ENCODE assay signal across 9 mouse cellular contexts in the genomic region with DNA sequence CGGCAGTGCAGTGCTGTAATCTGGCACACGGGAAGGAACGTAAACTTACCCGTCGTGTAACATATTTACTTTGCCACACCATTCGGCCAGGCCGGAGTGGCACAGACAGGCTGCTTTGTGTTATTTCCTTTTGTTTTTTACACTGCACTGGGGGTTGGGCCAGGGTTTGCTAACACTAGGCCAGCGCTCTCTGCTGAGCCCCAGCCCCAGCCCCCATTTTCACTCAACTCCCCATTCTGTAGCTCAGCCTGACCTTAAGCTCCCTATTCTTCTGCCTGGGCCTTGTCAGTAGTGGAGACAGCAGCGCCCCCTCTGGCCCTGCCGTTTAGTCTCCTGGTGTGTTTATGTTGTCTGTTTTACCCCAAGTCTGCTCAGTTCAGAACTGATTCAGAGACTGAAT.
DNase-seq lines count a peak whose midpoint lies in the region; ATAC-seq and TF ChIP-seq lines count a peak whose summit lies in the region.
"Had no signal": no experiment of that assay in that cellular context is flagged by ENCODE, and none has a peak within 500 bp of the region (broad histone marks: within the 10 kb centered on the region; RNA-seq: fewer than 3 reads in every experiment).

No protein-coding gene starts in this region.

- H3K4me1 ChIP-seq in kidney, embryonic 14.5 days (ENCODE audit: control insufficient read depth, insufficient read depth, low read length) = peaks cover 8% of the 10 kb centered on the region
- H3K4me1 ChIP-seq in kidney, embryonic 15.5 days = peaks cover 21% of the 10 kb centered on the region
- peaks cover 20% of the 10 kb centered on the region for H3K4me1 ChIP-seq in forebrain, postnatal 0 days (ENCODE audit: insufficient read depth)

- ATAC-seq in kidney, embryonic 14.5 days (ENCODE audit: low FRiP score, low TSS enrichment) = no peak
- ATAC-seq in kidney, embryonic 15.5 days (replicated peaks; ENCODE audit: low FRiP score) = no peak
- ATAC-seq in forebrain, postnatal 0 days = peak; percentile 52; the same call in 1 of the 2 replicates

- no peaks in the 10 kb centered on the region for H3K27me3 ChIP-seq in kidney, embryonic 14.5 days (ENCODE audit: control insufficient read depth, insufficient read depth, low read length)
- no peaks in the 10 kb centered on the region for H3K27me3 ChIP-seq in kidney, embryonic 15.5 days
- no peaks in the 10 kb centered on the region for H3K27me3 ChIP-seq in forebrain, postnatal 0 days (ENCODE audit: insufficient read depth, low read length)
- H3K27me3 ChIP-seq: liver, embryonic 15.5 days had no signal

- H3K9me3 ChIP-seq in kidney, embryonic 14.5 days (ENCODE audit: control insufficient read depth, low read length) = no peaks in the 10 kb centered on the region
- H3K9me3 ChIP-seq in kidney, embryonic 15.5 days (replicated peaks) = no peaks in the 10 kb centered on the region
- no peaks in the 10 kb centered on the region for H3K9me3 ChIP-seq in forebrain, postnatal 0 days (ENCODE audit: low read length)
- H3K9me3 ChIP-seq: liver, embryonic 15.5 days had no signal

- peak; percentile 61 for TF ChIP-seq CTCF in forebrain, postnatal 0 days (IDR thresholded peaks at IDR 0.05; ENCODE audit: low read depth)

- H3K27ac ChIP-seq in kidney, embryonic 14.5 days (ENCODE audit: low read depth, low read length) = peak overlapping the region; percentile 11; the same call in 1 of the 2 replicates
- H3K27ac ChIP-seq in kidney, embryonic 15.5 days = no peak overlapping the region
- H3K27ac ChIP-seq in forebrain, postnatal 0 days (ENCODE audit: low read depth, low read length) = peak overlapping the region; percentile 40
- H3K27ac ChIP-seq: liver, embryonic 15.5 days had no signal

- 69% methylated on average over 10 of the region's 10 CpGs for WGBS in kidney, embryonic 14.5 days
- 59% methylated on average over 10 of the region's 10 CpGs for WGBS in kidney, embryonic 15.5 days
- 12% methylated on average over 10 of the region's 10 CpGs for WGBS in forebrain, postnatal 0 days

- no peak overlapping the region for H3K9ac ChIP-seq in kidney, embryonic 14.5 days (ENCODE audit: low read depth, low read length)
- H3K9ac ChIP-seq in kidney, embryonic 15.5 days = no peak overlapping the region
- no peak overlapping the region for H3K9ac ChIP-seq in forebrain, postnatal 0 days
- H3K9ac ChIP-seq: liver, embryonic 15.5 days had no signal

- H3K4me2 ChIP-seq in kidney, embryonic 14.5 days (replicated peaks; ENCODE audit: low read depth, low read length) = no peak overlapping the region
- H3K4me2 ChIP-seq in kidney, embryonic 15.5 days = no peak overlapping the region
- no peak overlapping the region for H3K4me2 ChIP-seq in forebrain, postnatal 0 days (ENCODE audit: low read depth)
- H3K4me2 ChIP-seq: liver, embryonic 15.5 days had no signal

- H3K4me3 ChIP-seq in kidney, embryonic 14.5 days (ENCODE audit: low read length) = no peak overlapping the region
- H3K4me3 ChIP-seq in kidney, embryonic 15.5 days (replicated peaks) = no peak overlapping the region
- no peak overlapping the region for H3K4me3 ChIP-seq in forebrain, postnatal 0 days (ENCODE audit: low read depth, low read length)
- H3K4me3 ChIP-seq: liver, embryonic 15.5 days had no signal

- H3K36me3 ChIP-seq in kidney, embryonic 14.5 days (ENCODE audit: control insufficient read depth, insufficient read depth, low read length) = 0 out of 2 replicates have a peak, but pooled peaks cover 6% of the 10 kb centered on the region
- no peaks in the 10 kb centered on the region for H3K36me3 ChIP-seq in kidney, embryonic 15.5 days
- H3K36me3 ChIP-seq in forebrain, postnatal 0 days (ENCODE audit: insufficient read depth) = no peaks in the 10 kb centered on the region; the same call in 1 of the 2 replicates
- H3K36me3 ChIP-seq: liver, embryonic 15.5 days had no signal

- peak; percentile 61 for DNase-seq in T-cell, adult 2 months (ENCODE audit: low spot score)
- no peak for DNase-seq in forebrain, postnatal 0 days
- DNase-seq in lung, postnatal 14 days = peak; percentile 39
- peak; percentile 60 for DNase-seq in thymus, postnatal 14 days
- DNase-seq in frontal cortex, postnatal 14 days (ENCODE audit: low spot score in 2 of 2) = no peak
- no peak for DNase-seq in right cerebral cortex, adult 2 months (ENCODE audit: low spot score in 2 of 2)

Comparison
In these comparisons a context has a peak if more than half of its experiments do, and no peak if none do; other contexts are left out.
1. DNase-seq: peak in T-cell, adult 2 months (single experiment), lung, postnatal 14 days (single experiment) and thymus, postnatal 14 days (single experiment); none in forebrain, postnatal 0 days (single experiment), frontal cortex, postnatal 14 days (0 of 2) and right cerebral cortex, adult 2 months (0 of 2).